16 mouse cellular contexts compared by ENCODE assay signal in the genomic region with DNA sequence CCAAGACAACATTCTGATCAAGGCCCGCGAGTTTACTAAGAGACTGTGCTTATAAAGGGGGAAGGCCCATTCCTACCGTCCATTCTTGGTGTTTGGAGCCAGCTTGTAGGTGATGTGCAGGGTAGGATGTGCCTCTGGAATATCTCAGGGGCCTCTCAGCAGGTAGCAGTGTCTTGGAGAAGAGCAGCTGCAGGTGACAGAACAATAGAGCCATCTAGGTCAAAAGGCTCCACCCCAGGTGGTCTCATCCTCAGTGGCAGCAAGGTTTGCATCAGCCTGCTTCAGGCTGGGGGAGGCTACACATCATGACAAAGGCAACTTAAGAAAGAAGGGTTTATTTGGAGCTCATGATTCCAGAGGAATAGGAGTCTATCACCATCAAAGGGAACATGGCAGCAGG. TPM values are rescaled to one million over a fixed set of nuclear protein-coding genes. Genes with fewer than 3 reads are reported as not detected.
"Had no signal": no experiment of that assay in that cellular context is flagged by ENCODE, and none has a peak within 500 bp of the region (broad histone marks: within the 10 kb centered on the region; RNA-seq: fewer than 3 reads in every experiment).

No protein-coding gene starts in this region.

RNA-seq across cellular contexts. Expression of a gene that starts 37.3 kb away (rescaled TPM):
- total RNA-seq: megakaryocyte progenitor cell, adult 5-6 weeks; midbrain, postnatal 0 days; monocyte, adult 5-6 weeks; neutrophil, adult 5-6 weeks had no signal
- polyA plus RNA-seq: lung, adult 2 months; lung, embryonic 15.5 days; lung, postnatal 0 days; macrophage; midbrain, embryonic 11.5 days; midbrain, embryonic 13.5 days; midbrain, embryonic 15.5 days; midbrain, postnatal 0 days; neural tube, embryonic 12.5 days; neural tube, embryonic 14.5 days; spleen, adult 2 months; stomach, embryonic 15.5 days; thymus, postnatal 0 days had no signal
